Mouse (Mus musculus): ENCODE results near the gene Trim63.
A peak's percentile ranks its signal among the peaks of the same experiment; 100 is the strongest.

The Trim63 gene

GRCm38 (mm10) chr4:134298626-134299497 lies 16.1 kb upstream of the Trim63 start:
- DNase-seq (ENCODE audit: low spot score): no peak

GRCm38 (mm10) chr4:134299498-134299810 lies 15.5 kb upstream of the Trim63 start:
- DNase-seq (ENCODE audit: low spot score): no peak

- no peak for DNase-seq (ENCODE audit: low spot score)
Observed at GRCm38 (mm10) chr4:134300316-134300715, 14.6 kb upstream of the Trim63 start.

GRCm38 (mm10) chr4:134302084-134302483 lies 12.8 kb upstream of the Trim63 start:
- DNase-seq (ENCODE audit: low spot score): no peak

- DNase-seq (ENCODE audit: low spot score): no peak
Observed at GRCm38 (mm10) chr4:134306963-134307362, 8.0 kb upstream of the Trim63 start.

GRCm38 (mm10) chr4:134307367-134308072 lies 7.4 kb upstream of the Trim63 start:
- peak; percentile 88 for DNase-seq (ENCODE audit: low spot score)

GRCm38 (mm10) chr4:134310106-134310505 lies 4.8 kb upstream of the Trim63 start:
- DNase-seq (ENCODE audit: low spot score): no peak

GRCm38 (mm10) chr4:134310656-134311055 lies 4.3 kb upstream of the Trim63 start:
- DNase-seq (ENCODE audit: low spot score): no peak

- no peak for DNase-seq (ENCODE audit: low spot score)
Observed at GRCm38 (mm10) chr4:134311784-134312183, 3.1 kb upstream of the Trim63 start.

GRCm38 (mm10) chr4:134312341-134312740 lies 2.6 kb upstream of the Trim63 start:
- no peak for DNase-seq (ENCODE audit: low spot score)

GRCm38 (mm10) chr4:134312901-134313300 lies 2.0 kb upstream of the Trim63 start:
- no peak for DNase-seq (ENCODE audit: low spot score)

- no peak for DNase-seq (ENCODE audit: low spot score)
Observed at GRCm38 (mm10) chr4:134314081-134314655, 752 bp upstream of the Trim63 start.

GRCm38 (mm10) chr4:134315470-134315869 lies 550 bp downstream of the Trim63 start:
- no peak for DNase-seq (ENCODE audit: low spot score)

- DNase-seq (ENCODE audit: low spot score): peak; percentile 55
Observed at GRCm38 (mm10) chr4:134316390-134316789, 1.5 kb downstream of the Trim63 start.

- DNase-seq (ENCODE audit: low spot score): no peak
Observed at GRCm38 (mm10) chr4:134319074-134319473, 4.2 kb downstream of the Trim63 start.

GRCm38 (mm10) chr4:134319674-134320073 lies 4.8 kb downstream of the Trim63 start:
- DNase-seq (ENCODE audit: low spot score): no peak

GRCm38 (mm10) chr4:134321524-134321923 lies 6.6 kb downstream of the Trim63 start:
- DNase-seq (ENCODE audit: low spot score): no peak

GRCm38 (mm10) chr4:134324655-134325054 lies 9.7 kb downstream of the Trim63 start:
- DNase-seq (ENCODE audit: low spot score): peak; percentile 59

- DNase-seq (ENCODE audit: low spot score): peak; percentile 92
Observed at GRCm38 (mm10) chr4:134326859-134327530, 12.1 kb downstream of the Trim63 start.

GRCm38 (mm10) chr4:134328151-134328550 lies 13.2 kb downstream of the Trim63 start:
- DNase-seq (ENCODE audit: low spot score): no peak

GRCm38 (mm10) chr4:134328832-134329231 lies 13.9 kb downstream of the Trim63 start:
- DNase-seq (ENCODE audit: low spot score): no peak

GRCm38 (mm10) chr4:134330281-134330680 lies 15.4 kb downstream of the Trim63 start:
- DNase-seq (ENCODE audit: low spot score): no peak

All from yolk sac, embryonic 10.5 days (tissue).